Mouse (Mus musculus): ENCODE results near the gene Pygo1.
A peak's percentile ranks its signal among the peaks of the same experiment; 100 is the strongest.

Gene Pygo1

GRCm38 (mm10) chr9:72925021-72925934 lies at the start of gene Pygo1:
TSS of gene Pygo1 (plus strand) at chr9:72925645.
- DNase-seq (ENCODE audit: extremely low read depth, low read depth), result no peak

GRCm38 (mm10) chr9:72875878-72876277 lies 49.6 kb upstream of the Pygo1 start:
- no peak for DNase-seq (ENCODE audit: extremely low read depth, low read depth)

GRCm38 (mm10) chr9:72877905-72878304 lies 47.5 kb upstream of the Pygo1 start:
- DNase-seq (ENCODE audit: extremely low read depth, low read depth), result no peak

- DNase-seq (ENCODE audit: extremely low read depth, low read depth), result no peak
Measured at GRCm38 (mm10) chr9:72878656-72879055, 46.8 kb upstream of the Pygo1 start.

- DNase-seq (ENCODE audit: extremely low read depth, low read depth), result no peak
Measured at GRCm38 (mm10) chr9:72879601-72880000, 45.8 kb upstream of the Pygo1 start.

- no peak for DNase-seq (ENCODE audit: extremely low read depth, low read depth)
Measured at GRCm38 (mm10) chr9:72880225-72880960, 45.1 kb upstream of the Pygo1 start.

- DNase-seq (ENCODE audit: extremely low read depth, low read depth), result peak; percentile 23
Measured at GRCm38 (mm10) chr9:72881026-72881768, 44.2 kb upstream of the Pygo1 start.

- DNase-seq (ENCODE audit: extremely low read depth, low read depth), result peak; percentile 35
Measured at GRCm38 (mm10) chr9:72883940-72884339, 41.5 kb upstream of the Pygo1 start.

- peak; percentile 31 for DNase-seq (ENCODE audit: extremely low read depth, low read depth)
Measured at GRCm38 (mm10) chr9:72889777-72890176, 35.7 kb upstream of the Pygo1 start.

- DNase-seq (ENCODE audit: extremely low read depth, low read depth), result no peak
Measured at GRCm38 (mm10) chr9:72890499-72891085, 34.9 kb upstream of the Pygo1 start.

GRCm38 (mm10) chr9:72892761-72893160 lies 32.7 kb upstream of the Pygo1 start:
- no peak for DNase-seq (ENCODE audit: extremely low read depth, low read depth)

GRCm38 (mm10) chr9:72894796-72895352 lies 30.6 kb upstream of the Pygo1 start:
- DNase-seq (ENCODE audit: extremely low read depth, low read depth), result peak; percentile 57

- DNase-seq (ENCODE audit: extremely low read depth, low read depth), result no peak
Measured at GRCm38 (mm10) chr9:72902057-72902456, 23.4 kb upstream of the Pygo1 start.

- DNase-seq (ENCODE audit: extremely low read depth, low read depth), result peak; percentile 76
Measured at GRCm38 (mm10) chr9:72902611-72903010, 22.8 kb upstream of the Pygo1 start.

- no peak for DNase-seq (ENCODE audit: extremely low read depth, low read depth)
Measured at GRCm38 (mm10) chr9:72906693-72907103, 18.7 kb upstream of the Pygo1 start.

- DNase-seq (ENCODE audit: extremely low read depth, low read depth), result no peak
Measured at GRCm38 (mm10) chr9:72911381-72911780, 14.1 kb upstream of the Pygo1 start.

- DNase-seq (ENCODE audit: extremely low read depth, low read depth), result no peak
Measured at GRCm38 (mm10) chr9:72913551-72913950, 11.9 kb upstream of the Pygo1 start.

GRCm38 (mm10) chr9:72915728-72916127 lies 9.7 kb upstream of the Pygo1 start:
- DNase-seq (ENCODE audit: extremely low read depth, low read depth), result no peak

GRCm38 (mm10) chr9:72923068-72923467 lies 2.4 kb upstream of the Pygo1 start:
- no peak for DNase-seq (ENCODE audit: extremely low read depth, low read depth)

GRCm38 (mm10) chr9:72925935-72926258 lies 452 bp downstream of the Pygo1 start:
- DNase-seq (ENCODE audit: extremely low read depth, low read depth), result no peak

GRCm38 (mm10) chr9:72931166-72931790 lies 5.8 kb downstream of the Pygo1 start:
- DNase-seq (ENCODE audit: extremely low read depth, low read depth), result no peak

Measured in MEL-GATA-1-ER (cell line).